Mouse (Mus musculus) adrenal gland, postnatal 10 days (tissue): ENCODE results near the gene Il10. TPM values are rescaled to one million over a fixed set of nuclear protein-coding genes. Genes with fewer than 3 reads are reported as not detected.
A peak's percentile ranks its signal among the peaks of the same experiment; 100 is the strongest.

Experiments used
- DNase-seq: peaks from one replicate; pipeline ENCODE4 v3.0.0; 2021; ENCODE audit warnings: mixed read lengths
- total RNA-seq, 2 experiments: library from RNA; stranded (reverse); gene quantifications; 2 replicates each; pipeline ENCODE4 v1.2.3; 2021

Il10 gene
- total RNA-seq, 2 experiments from 2014 or later: not detected

- DNase-seq: no peak
Observed at GRCm38 (mm10) chr1:131049361-131049806, 29.7 kb downstream of the Il10 start.

DNA sequence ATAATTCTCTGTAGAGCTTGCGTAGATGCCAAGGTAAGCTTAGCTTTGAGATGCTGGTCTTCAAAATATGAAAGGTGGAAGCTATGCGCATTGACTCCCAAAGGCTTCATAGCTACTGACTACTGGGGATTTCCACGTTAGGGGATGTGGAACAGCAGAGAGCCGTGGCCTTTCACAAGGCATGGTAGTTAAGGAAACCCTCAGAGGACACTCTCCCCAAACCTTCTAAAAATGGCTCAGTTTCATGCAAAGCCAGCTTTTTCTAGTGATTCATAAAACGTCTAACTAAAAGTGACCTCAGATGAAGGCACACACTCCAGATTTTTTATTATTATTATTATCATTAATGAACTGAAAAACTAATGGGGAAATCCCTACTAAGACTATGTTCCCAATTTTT, 30.4 kb downstream of the Il10 start:
- no peak for DNase-seq

DNA sequence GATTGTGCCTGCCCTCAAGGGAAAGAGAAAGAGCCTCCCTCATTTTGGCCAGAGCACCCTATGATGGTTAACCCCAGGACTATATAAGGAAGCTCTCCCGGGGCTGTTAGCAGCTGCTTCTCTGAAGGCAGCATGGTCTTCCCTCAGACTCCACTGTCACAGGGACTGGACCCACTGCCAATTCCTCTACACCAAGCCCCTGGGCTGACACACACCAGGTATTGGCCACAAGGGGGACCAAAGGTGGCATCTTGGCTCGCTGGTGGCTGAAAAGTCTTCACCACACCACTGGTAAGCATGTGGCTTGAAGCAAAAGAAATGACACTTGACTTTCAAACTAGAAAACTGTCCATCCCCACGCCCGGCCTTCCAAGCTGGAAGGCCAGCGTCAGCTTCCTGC, 31.0 kb downstream of the Il10 start:
- DNase-seq: no peak

GRCm38 (mm10) chr1:131051073-131051472, 31.4 kb downstream of the Il10 start:
- DNase-seq: no peak

DNA sequence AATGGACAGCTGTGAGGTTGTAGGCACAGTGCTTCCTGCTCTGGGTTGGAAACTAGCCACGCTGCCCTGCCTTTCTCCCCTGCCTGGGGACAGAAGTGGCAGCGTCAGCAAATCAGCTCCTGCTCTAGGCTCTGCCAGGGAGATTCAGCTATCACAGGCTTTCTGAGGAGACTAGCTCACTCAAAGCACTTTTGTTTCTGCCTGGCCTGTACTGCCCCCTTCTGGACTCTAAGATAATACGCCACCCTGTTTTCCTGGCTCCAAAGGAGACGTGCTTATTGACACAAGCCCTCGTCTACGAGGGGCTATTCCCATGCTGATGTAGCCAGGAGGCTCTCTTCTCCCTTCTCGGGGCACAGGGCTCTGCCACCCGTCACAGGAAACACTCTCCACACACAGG, 33.6 kb downstream of the Il10 start:
- DNase-seq: peak; percentile 61

DNA sequence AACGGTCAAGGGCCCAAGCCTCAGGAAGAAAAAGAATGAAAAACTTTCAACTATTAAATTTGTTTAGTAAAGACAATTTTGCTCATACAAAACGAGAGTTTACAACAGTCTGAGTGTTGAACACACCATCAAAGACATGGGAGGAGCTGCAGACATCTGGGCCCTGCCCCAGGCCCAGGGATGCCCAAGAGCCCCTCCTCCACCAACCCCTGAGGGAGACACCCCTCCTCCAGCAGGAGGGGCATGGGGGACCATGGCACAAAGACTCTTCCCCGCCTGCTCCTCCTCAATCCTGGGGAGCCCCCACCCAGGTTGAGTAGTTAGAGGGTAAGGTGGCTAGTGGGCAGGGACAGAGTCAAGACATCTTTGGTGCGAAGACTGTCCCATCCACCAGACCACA, 34.0 kb downstream of the Il10 start:
- no peak for DNase-seq

- no peak for DNase-seq
Observed at GRCm38 (mm10) chr1:131054251-131054650, 34.6 kb downstream of the Il10 start.

DNA sequence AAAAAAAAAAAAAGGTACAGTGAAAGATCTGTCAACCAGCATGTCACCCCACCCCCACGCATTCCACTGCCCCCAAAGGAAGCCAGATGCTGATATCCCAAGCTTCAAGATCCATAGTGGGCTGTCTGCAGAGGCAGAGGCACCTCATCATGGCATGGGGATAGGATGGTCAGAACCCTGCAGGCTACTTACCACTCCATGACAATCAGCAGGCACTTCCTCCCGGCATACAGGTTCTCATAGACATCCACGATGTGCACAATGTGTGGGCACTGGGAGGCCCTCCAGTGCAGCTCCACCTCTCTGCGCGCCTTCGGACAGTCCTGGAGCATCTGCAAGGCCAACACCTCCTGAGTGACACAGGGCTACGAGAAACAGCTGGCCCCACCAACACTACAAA, 38.8 kb downstream of the Il10 start:
- DNase-seq: no peak

DNA sequence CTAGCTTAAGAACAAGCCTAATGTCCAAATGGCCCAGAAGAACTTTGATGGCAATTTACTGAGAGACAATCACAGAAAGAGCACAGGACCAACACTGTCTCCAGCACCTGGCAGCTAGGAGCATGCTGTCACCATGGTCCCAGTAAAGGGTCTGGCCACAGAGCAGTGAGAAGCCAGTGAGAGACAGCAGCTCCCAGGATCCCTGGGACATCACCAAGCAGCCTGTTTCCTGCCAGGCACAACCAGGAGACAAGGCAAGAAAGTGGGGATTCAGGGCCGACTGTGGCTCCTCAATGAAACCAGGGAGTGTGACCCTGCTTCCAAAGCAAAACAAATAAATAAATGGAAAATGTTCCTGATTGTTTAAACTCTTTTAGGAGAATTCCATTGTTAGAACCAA, 39.8 kb downstream of the Il10 start:
- no peak for DNase-seq

GRCm38 (mm10) chr1:131059841-131060240, 40.2 kb downstream of the Il10 start:
- no peak for DNase-seq

- DNase-seq: no peak
Observed at GRCm38 (mm10) chr1:131060290-131061253, 40.9 kb downstream of the Il10 start.

DNA sequence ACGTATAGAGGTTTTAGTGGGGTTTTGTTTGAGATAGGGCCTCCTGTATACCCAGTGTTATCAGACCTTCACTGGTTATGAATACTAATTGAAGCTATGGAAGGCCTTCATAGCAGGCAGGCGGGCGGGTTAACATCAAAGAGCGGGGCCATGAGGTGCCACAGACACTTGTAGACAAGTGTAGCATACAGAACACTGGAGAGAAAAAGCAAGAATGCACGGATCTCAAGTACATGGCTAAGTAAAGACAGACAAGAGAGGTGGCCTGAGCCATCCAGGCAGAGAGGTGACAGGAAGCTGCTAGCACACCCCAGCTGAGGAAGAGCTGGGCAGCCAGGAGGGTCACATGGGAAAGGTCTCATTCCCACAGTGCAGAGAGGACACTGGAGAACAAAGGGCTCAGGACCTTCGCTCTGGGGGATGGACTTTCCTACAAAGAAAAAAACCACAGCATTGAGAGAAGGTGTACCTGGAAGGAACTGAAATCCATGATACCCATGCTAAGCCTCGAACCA, 42.2 kb downstream of the Il10 start:
- DNase-seq: no peak

DNA sequence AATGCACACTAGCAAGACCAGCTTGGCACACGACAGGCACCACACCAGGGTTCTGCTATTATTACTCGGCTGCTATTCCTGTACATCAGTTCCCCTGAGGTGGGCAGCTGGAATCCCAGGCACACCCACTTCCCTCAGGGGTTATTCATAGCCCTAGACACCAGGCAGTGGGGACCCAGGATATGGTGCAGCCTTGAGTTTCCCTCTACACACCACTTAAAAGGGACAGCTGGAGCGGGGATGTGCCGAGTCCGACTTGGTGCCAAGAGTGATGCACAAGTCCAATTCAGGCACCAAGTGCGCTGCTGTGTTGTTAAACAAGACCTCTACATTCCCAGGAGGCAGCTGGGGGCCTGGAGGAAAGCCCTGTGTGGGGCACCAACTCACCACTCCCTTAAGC, 43.2 kb downstream of the Il10 start:
- DNase-seq: no peak

GRCm38 (mm10) chr1:131064202-131064601, 44.6 kb downstream of the Il10 start:
- no peak for DNase-seq

DNA sequence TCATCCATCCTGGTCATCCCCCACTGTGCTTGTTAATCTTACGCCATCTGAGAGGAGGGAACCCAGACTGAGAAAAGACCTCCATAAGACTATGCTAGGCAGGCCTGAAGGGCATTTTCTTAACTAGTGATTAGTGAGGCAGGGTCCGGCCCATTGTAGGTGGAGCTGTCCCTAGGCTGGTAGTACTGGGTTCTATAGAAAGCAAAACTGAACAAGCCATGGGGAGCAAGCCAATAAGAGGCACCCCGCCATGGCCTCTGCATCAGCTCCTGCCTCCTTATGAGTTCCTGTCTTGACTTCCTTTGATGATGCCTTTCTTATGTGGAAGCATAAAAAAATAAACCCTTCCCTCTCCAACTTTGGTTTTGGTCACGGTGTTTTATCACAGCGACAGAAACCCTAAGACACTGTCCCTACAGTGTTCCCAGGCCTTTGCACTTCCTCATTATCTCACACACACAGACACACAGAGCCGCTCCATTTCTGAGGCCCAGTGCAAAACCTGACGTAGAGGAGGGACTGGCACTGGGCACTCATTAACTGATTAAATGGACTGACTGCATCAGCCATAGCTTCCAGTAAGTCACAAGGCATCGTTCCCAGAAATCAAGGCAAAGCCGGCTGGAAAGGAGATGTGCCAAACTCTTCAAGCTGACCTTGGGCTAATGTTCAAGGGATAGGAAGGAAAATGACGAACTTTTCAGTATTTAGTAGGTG, 48.5 kb downstream of the Il10 start:
- DNase-seq: peak; percentile 58

- no peak for DNase-seq
Observed at GRCm38 (mm10) chr1:131069010-131069409, 49.4 kb downstream of the Il10 start.

- no peak for DNase-seq
Observed at GRCm38 (mm10) chr1:131072376-131072990, 52.8 kb downstream of the Il10 start.

DNA sequence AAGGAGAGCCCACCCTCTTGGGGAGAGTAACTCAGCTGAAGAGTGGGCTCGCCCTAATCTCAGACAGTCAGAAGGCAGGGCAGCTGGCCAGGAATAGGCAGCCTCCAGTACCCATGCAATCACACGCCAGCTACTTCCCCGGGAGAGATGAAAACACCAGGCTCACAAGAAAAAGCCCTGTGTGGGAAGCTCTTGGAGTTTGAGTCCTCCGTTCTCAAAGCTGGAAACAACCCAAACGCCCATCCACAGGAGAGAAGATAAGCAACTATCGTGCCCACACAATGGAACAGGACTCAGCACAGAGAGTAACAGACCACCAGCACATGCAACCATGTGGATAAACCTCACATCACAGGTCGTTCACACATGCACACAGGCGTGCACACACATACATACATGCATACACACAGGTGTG, 54.9 kb downstream of the Il10 start:
- peak; percentile 59 for DNase-seq
